Mouse (Mus musculus): Measurements from ENCODE around the gene Cdc20b.

- no peak for TF ChIP-seq CTCF (IDR thresholded peaks at IDR 0.05; ENCODE audit: extremely low read depth, insufficient read length, insufficient replicate concordance, low read depth, low read length)
- no peak for TF ChIP-seq POLR2A (IDR thresholded peaks at IDR 0.05; ENCODE audit: low read depth, low read length)
Measured at GRCm38 (mm10) chr13:113000090-113000489, 34.8 kb upstream of the Cdc20b start.
